Mouse (Mus musculus) midbrain, embryonic 11.5 days (tissue): Measurements from ENCODE around the gene Baiap2l2. TPM values are rescaled to one million over a fixed set of nuclear protein-coding genes. Genes with fewer than 3 reads are reported as not detected.
A peak's percentile ranks its signal among the peaks of the same experiment; 100 is the strongest.

Experiments
- ATAC-seq: fragments of 200-750 bp; cut with Nextera tagmentation; 2 replicates; pipeline ENCODE4 v1.8.0; 2017; ENCODE audit warnings: moderate TSS enrichment, moderate library complexity; ENCODE audit not compliant: low FRiP score
- DNase-seq: peaks from one replicate; pipeline ENCODE4 v3.0.0; 2015; ENCODE audit warnings: low spot score; ENCODE audit errors: missing footprints
- H3K27ac ChIP-seq: fragments of 300-500 bp; sonication (generic); 2 replicates; pipeline ENCODE4 v1.5.1; 2014; ENCODE audit warnings: low read depth, low read length
- H3K27me3 ChIP-seq: fragments of 300-500 bp; sonication (generic); 2 replicates; pipeline ENCODE4 v1.6.1; 2014; ENCODE audit warnings: mild to moderate bottlenecking, low read length, moderate library complexity, mixed read lengths; ENCODE audit not compliant: control insufficient read depth, insufficient read depth
- H3K36me3 ChIP-seq: fragments of 300-500 bp; sonication (generic); 2 replicates; pipeline ENCODE4 v1.6.1; 2014; ENCODE audit warnings: mild to moderate bottlenecking, low read length, moderate library complexity, mixed read lengths; ENCODE audit not compliant: control insufficient read depth, insufficient read depth
- H3K4me1 ChIP-seq: fragments of 300-500 bp; sonication (generic); 2 replicates; pipeline ENCODE4 v1.6.1; 2014; ENCODE audit warnings: low read length; ENCODE audit not compliant: control insufficient read depth, insufficient read depth
- H3K4me2 ChIP-seq: fragments of 300-500 bp; sonication (generic); 2 replicates; pipeline ENCODE4 v1.6.1; 2014; ENCODE audit warnings: mild to moderate bottlenecking, moderate library complexity
- H3K4me3 ChIP-seq: fragments of 300-500 bp; sonication (generic); 2 replicates; pipeline ENCODE4 v1.5.1; 2014; ENCODE audit warnings: low read depth, low read length
- H3K9ac ChIP-seq: fragments of 300-500 bp; sonication (generic); 2 replicates; pipeline ENCODE4 v1.6.1; 2014; ENCODE audit warnings: low read length
- H3K9me3 ChIP-seq: fragments of 300-500 bp; sonication (generic); 2 replicates; pipeline ENCODE4 v1.6.1; 2016; ENCODE audit warnings: low read length; ENCODE audit not compliant: control insufficient read depth
- WGBS: fragments of 180-500 bp; shearing (Covaris S2); extraction: QIAGEN DNeasy Blood & Tissue Kit; methylation state at CpG from one replicate; pipeline ENCODE4 v1.1.7; 2014; 5-methylcytosine and 5-hydroxymethylcytosine counted together
- polyA plus RNA-seq: library from polyadenylated mRNA; unstranded; fragments of >200 nt; fragmentation: Nextera tagmentation; extraction: Ambion mirVana; gene quantifications from 2 replicates; pipeline ENCODE4 v1.2.1, GENCODE M21; 2014

Baiap2l2 gene
- polyA plus RNA-seq, 1 experiment from 2014 or later = 0.27 TPM

DNA sequence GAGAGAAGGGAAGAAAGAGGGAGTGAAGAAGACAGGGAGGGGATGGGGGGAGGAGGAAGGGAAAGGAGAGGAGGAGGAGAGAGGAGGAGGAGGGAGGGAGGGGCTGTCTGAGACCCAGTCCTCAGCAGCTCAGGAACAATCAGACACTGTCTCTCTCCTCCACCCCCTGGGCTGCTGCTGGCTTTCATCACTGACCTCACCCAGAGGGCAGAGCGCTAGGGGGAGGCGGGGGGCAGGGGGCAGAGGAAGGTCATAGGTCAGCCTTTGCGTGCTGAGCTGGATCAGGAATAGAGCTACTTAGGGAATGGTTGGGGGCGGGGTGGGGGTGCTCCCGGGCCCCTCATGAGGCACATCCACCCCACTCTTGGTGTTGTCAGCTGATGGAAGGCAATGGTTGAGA, 61.7 kb downstream of the Baiap2l2 start:
- ATAC-seq (0 out of 2 replicates have a peak, but pooled peaks have one; percentile 3), DNase-seq (no peak)
- no peak overlapping the region for H3K4me2 ChIP-seq
- no peaks in the 10 kb centered on the region for H3K36me3 ChIP-seq
- H3K27me3 ChIP-seq = no peaks in the 10 kb centered on the region
- H3K9ac ChIP-seq = no peak overlapping the region
- H3K27ac ChIP-seq = no peak overlapping the region
- no peaks in the 10 kb centered on the region for H3K9me3 ChIP-seq
- WGBS = 4% methylated on average over 5 of the region's 5 CpGs
- no peak overlapping the region for H3K4me3 ChIP-seq
- peaks cover 14% of the 10 kb centered on the region for H3K4me1 ChIP-seq

GRCm38 (mm10) chr15:79219572-79219971, 65.8 kb downstream of the Baiap2l2 start:
- 6% methylated on average over 1 of the region's 1 CpGs for WGBS
- H3K4me2 ChIP-seq = no peak overlapping the region
- DNase-seq (no peak), ATAC-seq (no peak)
- peaks cover 11% of the 10 kb centered on the region for H3K4me1 ChIP-seq
- no peak overlapping the region for H3K27ac ChIP-seq
- no peaks in the 10 kb centered on the region for H3K36me3 ChIP-seq
- H3K4me3 ChIP-seq = no peak overlapping the region
- no peaks in the 10 kb centered on the region for H3K9me3 ChIP-seq
- no peak overlapping the region for H3K9ac ChIP-seq
- no peaks in the 10 kb centered on the region for H3K27me3 ChIP-seq

- no peak overlapping the region for H3K4me3 ChIP-seq
Observed at GRCm38 (mm10) chr15:79216191-79216590, 69.1 kb downstream of the Baiap2l2 start.

GRCm38 (mm10) chr15:79213591-79213990, 71.7 kb downstream of the Baiap2l2 start:
- Histone ChIP-seq H3K36me3 (no peaks in the 10 kb centered on the region), H3K27ac (no peak overlapping the region), H3K27me3 (no peaks in the 10 kb centered on the region), H3K4me2 (no peak overlapping the region), H3K4me1 (no peaks in the 10 kb centered on the region), H3K9ac (no peak overlapping the region), H3K9me3 (no peaks in the 10 kb centered on the region), H3K4me3 (no peak overlapping the region)
- ATAC-seq (no peak), DNase-seq (no peak)
- WGBS = 76% methylated on average over 6 of the region's 6 CpGs

More at GRCm38 (mm10) chr15:79216191-79216590, 69.1 kb downstream of the Baiap2l2 start:
- DNase-seq (no peak), ATAC-seq (no peak)
- Histone ChIP-seq H3K36me3 (no peaks in the 10 kb centered on the region), H3K27me3 (no peaks in the 10 kb centered on the region), H3K9ac (no peak overlapping the region), H3K27ac (no peak overlapping the region), H3K4me2 (no peak overlapping the region), H3K4me1 (no peaks in the 10 kb centered on the region), H3K9me3 (no peaks in the 10 kb centered on the region)
- 74% methylated on average over 3 of the region's 3 CpGs for WGBS

GRCm38 (mm10) chr15:79212750-79213446, 72.4 kb downstream of the Baiap2l2 start:
- Histone ChIP-seq H3K4me3 (no peak overlapping the region), H3K27ac (no peak overlapping the region), H3K4me2 (no peak overlapping the region), H3K9ac (no peak overlapping the region), H3K36me3 (no peaks in the 10 kb centered on the region), H3K9me3 (no peaks in the 10 kb centered on the region), H3K4me1 (no peaks in the 10 kb centered on the region), H3K27me3 (no peaks in the 10 kb centered on the region)
- 89% methylated on average over 25 of the region's 26 CpGs for WGBS
- ATAC-seq (no peak), DNase-seq (no peak)

- Histone ChIP-seq H3K4me2 (no peak overlapping the region), H3K4me1 (no peaks in the 10 kb centered on the region), H3K4me3 (no peak overlapping the region), H3K9me3 (no peaks in the 10 kb centered on the region), H3K27me3 (no peaks in the 10 kb centered on the region), H3K27ac (no peak overlapping the region), H3K9ac (no peak overlapping the region), H3K36me3 (no peaks in the 10 kb centered on the region)
- ATAC-seq = no peak
- no peak for DNase-seq
- 68% methylated on average over 2 of the region's 2 CpGs for WGBS
Observed at GRCm38 (mm10) chr15:79210357-79210756, 75.0 kb downstream of the Baiap2l2 start.

- WGBS = 79% methylated on average over 27 of the region's 27 CpGs
- DNase-seq = no peak
Observed at GRCm38 (mm10) chr15:79208758-79209439, 76.4 kb downstream of the Baiap2l2 start.

DNA sequence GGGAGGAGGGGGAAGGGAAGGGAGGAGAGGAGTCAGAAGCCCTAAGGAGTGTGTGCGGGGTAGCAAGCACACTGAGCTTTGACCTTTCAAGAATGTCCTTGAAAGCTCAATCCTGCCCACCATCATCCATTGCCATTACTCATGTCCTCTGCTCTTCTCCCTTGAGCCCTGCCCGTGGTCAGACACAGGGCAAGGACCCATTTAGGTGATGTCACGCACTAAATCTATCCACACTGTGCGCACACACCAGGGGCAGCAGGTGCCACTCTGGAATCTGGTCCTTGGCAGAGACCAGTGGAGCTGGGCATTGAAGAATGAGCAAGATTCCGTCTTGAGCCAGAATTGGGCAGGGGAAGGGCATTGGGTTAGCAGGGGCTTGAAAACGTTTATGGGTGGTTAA, 77.1 kb downstream of the Baiap2l2 start:
- Histone ChIP-seq H3K27ac (no peak overlapping the region), H3K4me3 (no peak overlapping the region), H3K9ac (no peak overlapping the region), H3K9me3 (no peaks in the 10 kb centered on the region), H3K4me2 (no peak overlapping the region), H3K36me3 (no peaks in the 10 kb centered on the region), H3K4me1 (no peaks in the 10 kb centered on the region), H3K27me3 (no peaks in the 10 kb centered on the region)
- no peak for ATAC-seq
- no peak for DNase-seq
- WGBS = 90% methylated on average over 6 of the region's 6 CpGs

More at GRCm38 (mm10) chr15:79208758-79209439, 76.4 kb downstream of the Baiap2l2 start:
- H3K27ac ChIP-seq = no peak overlapping the region
- no peaks in the 10 kb centered on the region for H3K27me3 ChIP-seq
- no peaks in the 10 kb centered on the region for H3K36me3 ChIP-seq
- no peak overlapping the region for H3K4me3 ChIP-seq
- no peak overlapping the region for H3K9ac ChIP-seq
- no peak for ATAC-seq
- H3K4me1 ChIP-seq = no peaks in the 10 kb centered on the region
- no peak overlapping the region for H3K4me2 ChIP-seq
- no peaks in the 10 kb centered on the region for H3K9me3 ChIP-seq
